Mouse (Mus musculus): ENCODE data around the gene Rexo4. TPM values are rescaled to one million over a fixed set of nuclear protein-coding genes. Genes with fewer than 3 reads are reported as not detected.

The Rexo4 gene
- total RNA-seq (2021) = 10 to 100 TPM; 13.3 to 14.4 TPM

DNA sequence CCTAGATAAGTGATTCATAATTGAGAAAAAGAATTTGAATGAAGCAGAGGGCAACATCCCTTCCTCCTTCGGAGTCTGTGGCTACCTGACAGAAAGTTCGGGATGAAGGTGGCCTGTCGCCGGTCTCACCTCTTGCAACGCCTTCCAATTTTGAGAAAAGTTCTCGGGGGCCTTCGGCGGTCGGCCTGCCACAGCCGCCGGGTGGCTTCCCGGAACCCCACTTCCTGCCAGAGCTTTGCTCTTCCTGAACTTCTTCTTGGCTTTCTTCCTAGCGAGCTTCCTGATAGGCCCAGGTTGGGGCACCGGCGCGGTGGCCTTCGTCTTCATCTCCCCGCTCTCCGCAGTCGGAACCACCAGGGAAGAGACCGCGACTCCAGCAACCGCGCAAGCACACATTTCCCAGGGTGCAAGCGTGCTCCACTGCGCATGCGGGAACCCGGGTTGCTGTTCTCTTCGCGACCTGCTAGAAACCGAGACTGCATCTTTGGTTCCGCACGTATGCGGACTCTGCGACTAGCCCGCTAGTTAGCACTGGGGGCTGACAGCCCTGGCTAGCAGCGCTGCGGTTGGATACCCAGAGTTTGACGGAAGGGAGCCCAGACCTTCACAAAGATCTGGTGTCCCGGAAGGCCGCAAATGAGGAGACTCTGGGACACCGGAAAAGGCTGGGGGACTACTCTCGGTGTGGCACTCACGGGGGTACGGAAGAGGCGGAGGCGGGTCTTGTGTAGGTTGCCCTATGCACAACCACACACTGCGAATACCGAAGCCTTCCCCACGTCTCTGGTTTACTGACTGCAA is at the start of gene Rexo4:
TSS of gene Rexo4 (minus strand) at position 464 of the 801 bp plus-strand sequence.
- DNase-seq = peak; percentile 95 to 96
- intact Hi-C loops (cut with DNase I) = loop anchor here (2.0 kb wide), 1 partner anchor 31 kb away; the partner anchor contains the start of gene Surf4

DNA sequence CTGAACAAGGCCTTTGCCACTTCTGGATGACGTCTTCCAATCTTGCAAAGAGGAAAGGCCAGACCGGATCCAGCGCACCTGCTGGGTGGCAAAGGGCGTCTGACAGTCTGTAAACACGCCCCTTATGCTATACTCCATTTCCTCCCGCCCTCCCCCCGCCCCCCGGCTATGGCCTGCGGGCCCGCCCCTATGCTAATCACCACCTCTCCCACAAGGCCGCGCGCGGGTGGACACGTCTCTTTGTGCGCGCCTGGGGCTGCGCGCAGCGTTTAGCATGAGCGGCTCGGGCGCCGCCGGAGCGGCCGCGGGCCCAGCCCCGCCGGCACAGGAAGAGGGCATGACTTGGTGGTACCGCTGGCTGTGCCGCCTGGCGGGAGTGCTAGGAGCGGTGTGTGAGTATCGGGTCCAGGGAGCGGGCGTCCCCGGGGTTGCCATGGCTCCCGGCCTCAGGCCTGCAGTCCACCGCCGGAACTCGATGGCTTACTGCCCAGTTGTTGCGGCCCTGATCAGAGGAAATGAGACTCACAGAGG is 45.6 kb upstream of the Rexo4 start, which contains the start of gene Cacfd1:
TSS of gene Cacfd1 (plus strand) at position 213 of the 531 bp plus-strand sequence.
- DNase-seq = peak; percentile 92 to 93
- intact Hi-C loops (cut with DNase I) = loop anchor here (5.0 kb wide), 1 partner anchor 77 kb away; the partner anchor contains the start of genes Stkld1 and Surf4

DNA sequence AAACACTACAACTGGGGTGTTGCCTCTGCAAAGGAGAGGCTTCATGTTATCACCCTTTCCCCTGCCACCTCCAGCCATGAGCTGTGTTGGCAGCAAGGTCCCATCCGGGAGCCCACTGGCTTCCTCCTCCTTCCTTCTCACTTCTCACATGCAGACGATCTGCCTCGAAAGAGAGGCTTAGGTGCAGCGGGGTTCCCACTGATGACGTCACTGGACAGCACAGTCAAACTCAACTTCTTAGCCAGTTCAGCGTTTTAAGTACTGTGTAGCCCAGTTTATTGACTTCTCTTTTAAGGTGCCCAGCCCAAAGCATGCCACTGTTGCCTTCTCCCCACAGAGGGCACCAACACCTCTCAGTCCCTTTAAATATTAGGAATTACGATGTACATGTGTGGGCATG is 43.5 kb upstream of the Rexo4 start:
- DNase-seq = no peak
- intact Hi-C loops (cut with DNase I) = loop anchor here (5.0 kb wide), 1 partner anchor 75 kb away; the partner anchor contains the start of genes Stkld1 and Surf4

DNA sequence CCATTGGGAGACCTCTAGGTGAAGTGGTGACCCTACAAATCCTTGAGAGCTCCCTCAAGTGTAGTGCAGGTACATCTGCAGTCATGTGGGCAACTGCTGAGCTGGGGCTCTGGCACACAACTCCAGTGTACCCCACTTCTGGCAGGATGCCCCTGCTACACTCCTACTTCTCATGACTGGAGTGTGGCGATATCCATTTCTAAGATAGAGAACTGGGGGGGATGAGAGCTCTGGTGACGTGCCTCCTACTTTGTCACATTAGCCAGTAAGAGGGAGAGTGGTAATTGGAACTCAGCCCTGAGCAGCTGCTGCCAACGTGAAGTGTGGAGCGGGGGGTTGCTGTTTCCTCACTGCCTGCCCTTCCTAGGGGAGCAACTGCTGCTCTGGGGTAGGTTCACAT is 42.1 kb upstream of the Rexo4 start:
- intact Hi-C loops (cut with DNase I) = loop anchor here (5.0 kb wide), 1 partner anchor 74 kb away; the partner anchor contains the start of genes Stkld1 and Surf4
- no peak for DNase-seq

DNA sequence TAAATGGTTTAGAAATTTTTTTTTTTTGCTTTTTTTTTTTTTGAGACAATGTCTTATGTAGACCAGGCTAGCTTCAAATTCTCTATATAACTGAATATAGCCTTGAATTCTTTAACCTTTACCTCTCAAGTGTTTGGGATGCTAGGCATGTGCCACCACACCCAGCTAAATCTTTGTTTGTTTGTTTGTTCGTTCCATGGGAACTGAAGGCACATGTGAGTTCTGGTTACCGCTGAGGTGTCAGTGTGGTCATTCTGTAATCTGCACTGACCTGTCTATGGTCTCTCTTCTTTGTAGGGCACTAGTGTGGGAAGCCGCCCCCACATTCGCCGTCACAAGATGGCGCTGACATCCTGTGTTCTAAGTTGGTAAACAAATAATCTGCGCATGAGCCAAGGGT is 33.8 kb upstream of the Rexo4 start:
- intact Hi-C loops (cut with DNase I) = no loop called here
- no peak for DNase-seq

DNA sequence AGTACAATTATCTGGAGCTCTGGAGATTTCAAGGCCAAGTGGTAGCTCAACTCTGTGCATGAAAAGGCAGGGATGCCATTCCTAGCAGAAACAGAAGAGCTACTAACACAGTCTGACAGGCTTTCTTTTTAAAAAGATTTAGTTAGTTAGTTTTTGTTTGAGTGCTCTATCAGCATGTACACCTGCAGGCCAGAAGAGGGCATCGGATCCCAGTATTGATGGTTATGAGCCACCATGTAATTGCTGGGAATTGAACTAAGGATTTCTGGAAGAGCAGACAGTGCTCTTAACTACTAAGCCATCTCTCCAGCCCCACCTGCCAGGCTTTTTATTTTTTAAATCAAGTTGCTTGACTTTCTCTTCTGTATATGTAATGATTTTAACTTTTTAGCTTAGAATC is 33.3 kb upstream of the Rexo4 start:
- intact Hi-C loops (cut with DNase I) = no loop called here

DNA sequence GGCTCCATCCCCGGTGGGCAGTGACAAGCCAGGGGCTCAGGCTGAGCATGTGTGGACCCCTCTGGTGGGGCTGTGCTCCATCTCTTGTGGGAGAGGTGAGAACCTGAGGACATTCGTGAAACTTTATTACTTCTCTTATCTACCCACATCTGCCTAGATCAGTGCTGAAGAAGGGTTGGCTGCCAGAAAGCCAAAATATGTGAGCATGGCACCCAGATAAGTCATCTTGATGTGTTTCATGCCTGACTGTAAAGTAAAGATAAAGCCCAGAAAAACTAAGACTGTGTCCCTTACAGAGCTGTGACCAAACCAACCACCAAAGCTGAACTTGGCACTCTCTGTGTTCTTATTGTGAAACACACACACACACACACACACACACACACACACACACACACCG is 29.8 kb upstream of the Rexo4 start:
- no peak for DNase-seq
- intact Hi-C loops (cut with DNase I) = no loop called here

More for the DNA sequence above, 33.3 kb upstream of the Rexo4 start:
- DNase-seq = no peak

DNA sequence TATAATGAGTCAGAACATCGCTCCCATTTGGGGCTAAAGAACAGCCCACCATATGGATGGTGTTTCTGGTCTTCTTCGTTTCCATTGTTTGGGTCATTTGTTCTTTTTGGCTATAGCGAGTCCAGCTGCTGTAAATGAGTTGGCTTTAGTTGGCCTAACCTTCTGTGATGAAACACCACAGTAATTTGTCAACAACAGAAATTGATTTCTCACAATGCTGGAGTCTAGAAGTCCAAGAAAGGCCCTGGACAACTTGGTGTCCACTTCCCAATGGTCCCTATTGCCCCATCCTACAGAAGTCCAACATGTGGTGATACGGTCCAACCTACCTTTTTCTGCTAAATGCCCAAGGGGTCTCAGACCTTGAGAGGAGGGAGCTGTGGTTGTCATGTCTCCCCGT is 20.5 kb upstream of the Rexo4 start:
- intact Hi-C loops (cut with DNase I) = no loop called here
- DNase-seq = no peak

DNA sequence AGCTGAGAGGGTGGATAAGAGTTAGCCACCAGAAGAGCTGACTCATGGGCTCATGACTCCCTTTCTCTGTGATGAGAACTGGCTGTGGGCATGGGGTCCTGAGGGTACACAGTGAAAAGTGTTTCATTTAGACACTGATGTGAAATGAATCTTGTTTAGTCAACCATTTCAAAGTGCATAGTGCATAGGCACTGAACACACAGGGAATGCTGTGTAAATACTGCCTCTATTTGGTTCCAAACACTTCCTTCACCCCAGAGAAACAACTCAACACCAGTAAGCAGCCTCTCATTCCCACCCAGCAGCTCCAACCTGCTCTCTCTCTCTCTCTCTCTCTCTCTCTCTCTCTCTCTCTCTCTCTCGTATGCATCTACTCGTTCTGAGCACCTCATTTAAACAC is 20.0 kb upstream of the Rexo4 start:
- intact Hi-C loops (cut with DNase I) = no loop called here

DNA sequence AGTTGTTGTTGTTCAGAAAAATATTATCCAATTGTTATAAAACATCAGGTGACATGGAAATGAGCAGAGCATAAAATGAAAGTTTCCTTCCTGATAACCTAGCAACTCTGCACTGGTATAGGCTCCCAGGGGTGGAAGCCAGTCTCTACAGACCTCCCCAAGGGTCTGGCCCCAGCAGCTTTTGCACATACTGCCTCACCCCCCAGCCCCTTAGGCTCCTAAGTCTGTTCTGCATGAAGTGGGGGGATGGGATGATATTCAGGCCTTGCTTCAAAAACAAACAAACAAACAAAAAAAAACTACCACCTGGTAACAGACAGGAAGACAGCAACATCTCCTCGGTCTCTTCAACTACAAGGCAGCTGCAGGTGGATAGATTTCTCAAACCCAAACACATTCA is 16.2 kb upstream of the Rexo4 start:
- no peak for DNase-seq
- intact Hi-C loops (cut with DNase I) = no loop called here

More for the DNA sequence above, 20.0 kb upstream of the Rexo4 start:
- DNase-seq = no peak

DNA sequence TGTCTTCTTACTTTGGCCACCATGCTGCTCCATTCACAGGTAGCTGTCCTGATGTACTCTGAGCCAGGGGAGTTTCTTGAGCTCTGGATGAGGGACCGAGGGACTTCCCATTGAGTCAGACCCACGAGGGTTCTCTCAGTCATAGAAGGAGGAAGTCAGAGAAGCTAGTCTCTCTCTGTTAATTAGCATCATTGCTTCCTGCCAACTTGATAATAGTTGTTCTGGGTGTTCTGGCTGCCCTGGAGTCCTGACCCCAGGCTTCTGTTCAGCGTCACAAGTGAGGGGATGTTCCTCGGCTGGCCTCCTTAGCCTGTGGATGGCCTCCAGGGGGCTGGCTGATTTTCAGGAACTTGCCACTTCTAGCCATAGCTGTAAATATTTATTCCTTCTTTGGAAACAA is 9.8 kb upstream of the Rexo4 start:
- intact Hi-C loops (cut with DNase I) = no loop called here
- DNase-seq = no peak

DNA sequence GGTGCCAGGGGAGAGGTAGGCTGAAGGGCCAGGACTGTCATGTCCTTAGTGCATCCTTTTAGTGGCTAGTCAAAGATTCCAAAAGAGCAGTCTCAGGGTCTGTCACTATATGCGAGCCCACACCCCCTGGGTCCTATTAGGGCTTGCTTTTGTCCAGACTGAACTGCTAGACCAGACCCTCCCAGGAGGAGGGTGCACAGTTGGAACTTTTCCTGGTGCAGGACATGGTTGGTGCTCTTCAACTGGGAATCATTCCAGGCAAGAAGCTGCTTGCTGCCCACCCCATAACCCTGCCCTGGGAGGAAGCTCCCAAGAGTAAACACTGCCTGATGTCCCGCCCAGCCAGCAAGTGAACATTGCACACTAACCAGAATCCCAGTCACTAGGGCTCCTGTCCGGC is 8.9 kb upstream of the Rexo4 start, which contains the start of gene Adamts13:
TSS of gene Adamts13 (plus strand) at position 301 of the 400 bp plus-strand sequence.
- intact Hi-C loops (cut with DNase I) = no loop called here
- DNase-seq = no peak

DNA sequence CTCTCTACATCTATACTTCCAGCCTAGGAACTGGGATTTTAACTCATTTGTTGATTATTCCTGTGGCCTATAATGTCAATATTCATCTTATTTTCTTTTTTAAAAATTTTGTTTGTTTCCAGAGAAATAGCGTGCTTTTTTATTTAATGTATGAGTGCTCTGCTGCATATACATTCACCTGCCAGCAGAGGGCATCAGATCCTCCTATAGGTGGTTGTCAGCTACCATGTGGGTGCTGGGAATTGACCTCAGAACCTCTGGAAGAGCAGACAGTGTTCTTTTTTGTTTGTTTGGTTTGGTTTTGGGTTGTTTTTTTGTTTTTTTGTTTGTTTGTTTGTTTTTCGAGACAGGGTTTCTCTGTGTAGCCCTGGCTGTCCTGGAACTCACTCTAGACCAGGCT is 3.1 kb upstream of the Rexo4 start:
- intact Hi-C loops (cut with DNase I) = no loop called here

DNA sequence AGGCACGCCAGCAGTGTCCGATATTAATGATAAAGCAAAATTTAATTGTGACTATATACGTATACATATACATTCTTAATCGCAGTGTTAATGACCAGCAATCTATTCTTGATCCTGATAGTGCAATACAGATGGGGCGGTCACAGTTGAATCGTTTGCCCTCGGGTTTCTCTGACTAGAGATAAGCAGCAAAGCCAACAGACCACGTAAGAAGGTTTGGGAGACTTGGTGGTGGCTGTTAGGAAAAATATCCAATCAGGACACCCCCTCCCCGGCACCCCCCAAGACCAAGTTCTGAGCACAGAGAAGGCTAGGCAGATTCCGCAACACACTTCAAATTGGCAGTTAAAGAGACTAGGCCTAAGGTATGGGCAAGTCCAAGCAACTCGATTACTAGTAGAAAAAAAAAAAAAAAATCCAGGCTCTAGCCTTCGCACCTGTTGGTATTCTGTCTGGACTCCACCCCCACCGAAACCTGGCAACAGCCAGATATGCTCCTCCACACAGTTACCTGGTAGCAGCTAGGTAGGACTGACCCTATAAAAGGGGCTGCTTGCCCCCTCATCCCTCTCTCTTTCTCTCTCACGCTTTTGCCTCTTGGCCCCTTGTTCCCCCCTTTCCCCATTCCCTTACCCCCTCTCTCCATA is 661 bp upstream of the Rexo4 start:
- intact Hi-C loops (cut with DNase I) = no loop called here
- DNase-seq = no peak

More for the DNA sequence above, 3.1 kb upstream of the Rexo4 start:
- DNase-seq = no peak

DNA sequence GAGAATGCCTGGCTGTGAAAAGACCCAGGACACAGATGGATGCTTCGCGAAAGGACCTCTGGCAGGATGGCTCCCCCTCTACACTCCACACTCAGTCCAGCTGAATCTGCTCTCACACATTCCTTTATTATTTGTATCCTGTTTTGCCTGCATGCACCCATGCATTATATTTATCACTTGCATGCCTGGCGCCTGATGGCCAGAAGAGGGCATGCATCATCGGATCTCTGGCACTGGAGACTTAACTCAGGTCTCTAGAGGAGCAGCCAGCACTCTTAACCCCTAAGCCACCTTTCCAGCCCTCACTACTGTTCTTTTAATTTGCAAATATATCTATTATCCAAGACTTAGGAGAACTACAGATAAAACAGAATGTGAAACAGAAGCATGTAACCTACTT is 3.4 kb downstream of the Rexo4 start:
- intact Hi-C loops (cut with DNase I) = no loop called here
- no peak for DNase-seq

DNA sequence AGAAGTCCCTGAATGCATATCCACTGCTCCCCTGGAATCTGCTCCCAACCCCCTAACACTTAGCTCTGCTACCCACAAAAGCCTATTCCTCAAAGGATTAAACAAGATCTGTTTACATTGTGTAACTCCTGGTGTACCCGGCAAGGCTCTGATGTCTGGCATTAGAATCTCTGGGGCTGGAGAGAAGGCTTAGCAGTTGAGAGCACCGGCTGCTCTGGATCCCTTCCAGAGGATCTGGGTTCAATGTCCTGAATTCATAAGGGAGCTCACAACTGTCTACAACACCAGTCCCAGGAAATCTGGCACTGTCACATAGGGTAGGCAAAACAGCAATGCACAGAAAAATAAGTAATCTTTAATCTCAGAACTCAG is 6.7 kb downstream of the Rexo4 start:
- intact Hi-C loops (cut with DNase I) = no loop called here
- no peak for DNase-seq

DNA sequence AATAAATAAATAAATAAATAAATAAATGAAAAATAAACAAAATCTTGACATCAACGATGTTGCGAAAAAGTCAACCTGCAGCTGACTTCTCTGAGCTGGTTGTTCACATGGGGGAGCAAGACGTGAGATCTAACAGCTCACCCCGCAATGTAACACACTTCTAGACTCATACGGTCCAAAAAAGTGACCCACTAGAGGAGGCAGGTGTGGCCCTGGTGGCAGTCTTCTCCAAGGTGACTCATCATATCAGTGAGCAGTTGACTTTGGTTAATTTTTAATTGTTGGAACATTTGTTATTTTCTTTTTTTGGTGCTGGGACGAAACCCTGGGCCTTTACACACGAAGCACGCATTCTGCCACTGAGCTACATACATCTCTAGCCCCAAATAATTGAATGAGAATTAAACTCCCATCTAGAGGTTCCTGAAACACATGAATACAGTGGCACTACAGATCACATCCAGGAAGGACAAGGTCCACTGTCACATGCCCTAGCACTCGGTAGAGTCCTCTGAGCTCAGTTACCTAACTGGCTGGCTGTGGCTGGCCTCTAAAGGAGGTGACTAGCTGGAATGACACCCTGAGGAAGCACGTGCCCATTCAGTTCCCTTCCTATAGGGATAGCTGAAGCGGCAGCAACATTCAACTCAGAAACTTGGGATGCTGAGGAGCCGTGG is 7.2 kb downstream of the Rexo4 start:
- intact Hi-C loops (cut with DNase I) = no loop called here

DNA sequence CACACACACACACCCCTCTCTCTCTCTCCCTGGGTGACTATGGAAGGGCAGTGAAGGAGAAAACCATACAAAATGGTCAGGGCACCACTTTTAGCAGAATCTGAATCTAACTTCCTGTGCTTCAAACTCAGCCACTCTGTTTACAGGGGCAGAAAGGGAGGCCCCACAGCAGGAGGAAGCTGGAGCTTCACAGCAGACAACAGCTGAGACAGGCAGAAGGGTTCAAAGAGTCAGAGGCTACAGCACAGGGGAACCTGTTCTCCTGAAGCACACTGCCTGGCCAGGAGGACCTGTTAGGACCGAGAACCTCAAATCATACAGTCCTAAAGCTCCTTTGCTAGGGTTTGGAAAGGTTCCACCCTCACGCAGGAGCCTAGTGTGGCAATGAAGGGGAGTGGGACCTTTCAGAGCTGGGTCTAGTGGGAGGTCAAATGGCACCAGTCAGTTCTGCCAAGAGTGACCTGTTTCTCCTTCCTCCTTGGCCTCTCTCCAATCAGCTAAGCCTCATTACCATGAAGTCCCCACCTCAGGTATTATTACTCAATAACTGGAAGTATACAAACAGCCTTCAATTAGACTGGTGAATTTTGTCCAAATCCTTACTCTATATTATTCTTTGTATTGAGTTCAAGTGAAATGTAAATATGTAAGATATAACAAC is 9.3 kb downstream of the Rexo4 start:
- intact Hi-C loops (cut with DNase I) = no loop called here
- DNase-seq = no peak

More for the DNA sequence above, 7.2 kb downstream of the Rexo4 start:
- DNase-seq = no peak

DNA sequence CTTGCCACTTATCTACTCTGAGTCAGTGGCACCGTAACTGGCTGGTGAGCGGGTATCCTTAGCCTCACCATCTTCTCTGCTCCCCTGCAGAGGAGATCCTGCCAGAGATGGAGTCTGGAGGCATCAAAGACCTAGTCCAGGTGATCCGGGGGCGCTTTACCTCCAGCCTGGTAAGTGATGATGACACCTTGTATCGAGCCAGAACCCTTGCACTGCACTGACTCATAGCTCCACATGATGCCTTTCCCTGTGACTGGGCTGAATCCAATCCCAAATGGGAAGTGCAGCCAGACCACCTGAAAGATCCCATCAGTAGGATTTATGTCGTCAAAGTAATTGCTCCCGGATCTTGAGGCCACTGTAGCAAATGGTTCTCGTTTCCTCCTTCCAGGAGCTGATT is 11.3 kb downstream of the Rexo4 start:
- intact Hi-C loops (cut with DNase I) = no loop called here

DNA sequence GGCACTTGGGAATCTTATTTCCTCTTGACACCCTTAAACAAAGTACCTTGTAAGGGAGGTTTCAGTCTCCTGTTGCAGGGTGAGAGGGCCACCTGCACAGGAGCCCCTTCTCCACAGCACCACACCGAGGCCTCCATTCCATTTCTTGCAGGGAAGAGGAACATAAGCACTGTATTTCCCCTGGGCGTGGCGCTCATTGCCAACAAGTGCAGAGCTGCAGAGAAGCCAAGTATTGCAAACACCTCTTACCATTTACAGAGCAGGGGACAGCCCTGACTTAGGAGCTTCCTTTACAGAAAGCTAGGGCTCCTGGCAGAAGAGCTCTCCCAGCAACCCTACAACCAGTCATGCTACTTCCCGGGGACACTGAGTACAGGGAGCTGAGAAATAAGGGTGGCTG is 12.0 kb downstream of the Rexo4 start:
- no peak for DNase-seq
- intact Hi-C loops (cut with DNase I) = no loop called here

More for the DNA sequence above, 11.3 kb downstream of the Rexo4 start:
- DNase-seq = no peak

All from heart, postnatal 10 days (tissue).